Mouse (Mus musculus) heart, embryonic 15.5 days (tissue): Measurements from ENCODE around the gene Kcnj13. TPM values are rescaled to one million over a fixed set of nuclear protein-coding genes. Genes with fewer than 3 reads are reported as not detected.

Source experiments
- ATAC-seq: fragments of 200-750 bp; cut with Nextera tagmentation; replicated peaks from 2 replicates; pipeline ENCODE4 v1.8.0; 2017; ENCODE audit warnings: low read depth, moderate TSS enrichment; ENCODE audit not compliant: insufficient number of reproducible peaks, insufficient read depth, low FRiP score
- H3K27ac ChIP-seq: fragments of 300-500 bp; sonication (generic); 2 replicates; pipeline ENCODE4 v1.5.1; 2015; ENCODE audit warnings: mild to moderate bottlenecking, inconsistent platforms
- H3K27me3 ChIP-seq: fragments of 300-500 bp; sonication (generic); 2 replicates; pipeline ENCODE4 v1.6.1; 2015; ENCODE audit warnings: inconsistent platforms
- H3K36me3 ChIP-seq: fragments of 300-500 bp; sonication (generic); 2 replicates; pipeline ENCODE4 v1.6.1; 2015; ENCODE audit warnings: mild to moderate bottlenecking, inconsistent platforms
- H3K4me1 ChIP-seq: fragments of 300-500 bp; sonication (generic); replicated peaks from 2 replicates; pipeline ENCODE4 v1.6.1; 2015; ENCODE audit warnings: inconsistent platforms
- H3K4me2 ChIP-seq: fragments of 300-500 bp; sonication (generic); 2 replicates; pipeline ENCODE4 v1.6.1; 2015; ENCODE audit warnings: inconsistent platforms, mild to moderate bottlenecking, moderate library complexity
- H3K4me3 ChIP-seq: fragments of 300-500 bp; sonication (generic); 2 replicates; pipeline ENCODE4 v1.5.1; 2015; ENCODE audit warnings: mild to moderate bottlenecking, inconsistent platforms
- H3K9ac ChIP-seq: fragments of 300-500 bp; sonication (generic); 2 replicates; pipeline ENCODE4 v1.6.1; 2015; ENCODE audit warnings: mild to moderate bottlenecking, inconsistent platforms
- H3K9me3 ChIP-seq: fragments of 300-500 bp; sonication (generic); replicated peaks from 2 replicates; pipeline ENCODE4 v1.6.1; 2016; ENCODE audit warnings: inconsistent platforms
- WGBS: fragments of 180-500 bp; shearing (Covaris S2); methylation state at CpG from one replicate; pipeline ENCODE4 v1.1.7; 2015; ENCODE audit warnings: mixed read lengths; 5-methylcytosine and 5-hydroxymethylcytosine counted together
- polyA plus RNA-seq: library from polyadenylated mRNA; unstranded; fragments of >200 nt; fragmentation: Nextera tagmentation; extraction: Ambion mirVana; gene quantifications from 2 replicates; pipeline ENCODE4 v1.2.1, GENCODE M21; 2015

The Kcnj13 gene
- polyA plus RNA-seq, 1 experiment from 2014 or later: 0.35 TPM

DNA sequence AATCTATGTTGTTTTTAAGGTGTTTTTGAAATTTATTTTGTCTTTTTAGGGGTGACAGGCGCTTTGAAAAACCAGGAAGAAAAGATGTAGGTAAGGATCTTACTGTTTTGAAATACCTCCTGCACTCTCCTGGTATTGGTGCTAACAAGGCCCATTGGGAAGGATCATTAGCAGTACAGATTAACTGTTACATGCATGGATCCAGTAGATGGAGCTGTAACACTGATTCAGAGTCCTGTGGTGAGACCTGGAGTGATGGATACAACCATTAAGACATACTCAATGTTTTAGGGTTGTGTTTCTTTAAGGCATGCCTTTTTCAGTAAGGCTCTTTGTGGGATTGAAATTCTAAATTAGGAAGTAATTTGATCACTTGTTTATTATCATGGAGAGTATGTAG lies 14.6 kb downstream of the Kcnj13 start:
- Histone ChIP-seq H3K4me3 (no peak overlapping the region), H3K4me2 (no peak overlapping the region), H3K9ac (no peak overlapping the region), H3K27ac (no peak overlapping the region), H3K36me3 (peaks cover 17% of the 10 kb centered on the region), H3K27me3 (no peaks in the 10 kb centered on the region), H3K4me1 (no peaks in the 10 kb centered on the region), H3K9me3 (no peaks in the 10 kb centered on the region)
- no peak for ATAC-seq
- 91% methylated on average over 1 of the region's 1 CpGs for WGBS

DNA sequence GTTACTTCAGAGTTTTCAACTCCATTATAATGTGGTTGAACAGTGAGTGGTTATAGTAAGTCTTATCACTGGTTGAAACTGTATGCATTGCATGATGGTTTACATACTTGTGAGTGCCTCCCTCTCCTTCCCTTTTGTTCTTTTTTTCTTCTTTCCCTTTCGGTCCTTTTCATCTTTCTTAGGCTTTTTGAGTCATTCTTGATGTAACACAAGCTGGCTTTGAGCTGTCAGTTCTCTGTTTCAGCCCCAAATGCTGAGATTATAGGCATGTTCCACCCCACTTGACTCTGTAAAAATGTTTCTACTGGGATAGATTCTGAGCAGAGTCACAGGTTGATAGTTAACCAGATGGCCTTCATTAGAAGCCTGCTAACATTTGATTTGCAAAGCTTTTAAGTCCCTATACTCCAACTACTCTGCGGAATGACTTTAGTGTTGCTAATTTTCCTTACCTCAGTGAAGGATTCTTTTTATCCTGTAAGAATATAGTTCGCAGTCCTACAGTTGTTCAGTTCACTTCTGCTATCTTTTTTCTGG lies 16.4 kb downstream of the Kcnj13 start:
- 89% methylated on average over 3 of the region's 3 CpGs for WGBS
- H3K27me3 ChIP-seq: no peaks in the 10 kb centered on the region
- no peak overlapping the region for H3K9ac ChIP-seq
- no peak for ATAC-seq
- no peaks in the 10 kb centered on the region for H3K9me3 ChIP-seq
- H3K4me1 ChIP-seq: no peaks in the 10 kb centered on the region
- no peak overlapping the region for H3K27ac ChIP-seq
- no peak overlapping the region for H3K4me3 ChIP-seq
- H3K36me3 ChIP-seq: peaks cover 26% of the 10 kb centered on the region
- no peak overlapping the region for H3K4me2 ChIP-seq

DNA sequence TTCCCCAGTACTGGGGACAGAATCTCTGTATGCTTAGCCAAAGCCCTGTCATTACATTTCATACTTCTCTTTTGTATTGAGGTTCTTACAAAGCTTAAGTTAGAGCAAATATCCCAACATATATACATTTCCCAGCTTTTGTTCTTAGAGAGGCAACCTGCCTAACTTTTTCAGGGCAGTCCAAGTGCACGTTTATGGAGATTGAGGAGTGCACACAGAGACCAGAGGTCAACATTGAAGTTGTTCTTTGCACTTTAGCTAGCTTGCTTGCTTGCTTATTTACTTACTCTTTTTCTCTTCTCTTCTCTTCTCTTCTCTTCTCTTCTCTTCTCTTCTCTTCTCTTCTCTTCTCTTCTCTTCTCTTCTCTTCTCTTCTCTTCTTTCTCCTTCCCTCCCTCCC lies 34.3 kb downstream of the Kcnj13 start:
- Histone ChIP-seq H3K4me2 (no peak overlapping the region), H3K9ac (no peak overlapping the region), H3K4me1 (no peaks in the 10 kb centered on the region), H3K27me3 (no peaks in the 10 kb centered on the region), H3K9me3 (no peaks in the 10 kb centered on the region), H3K4me3 (no peak overlapping the region), H3K36me3 (peaks cover 14% of the 10 kb centered on the region), H3K27ac (no peak overlapping the region)
- 73% methylated on average over 1 of the region's 1 CpGs for WGBS
- ATAC-seq: no peak

DNA sequence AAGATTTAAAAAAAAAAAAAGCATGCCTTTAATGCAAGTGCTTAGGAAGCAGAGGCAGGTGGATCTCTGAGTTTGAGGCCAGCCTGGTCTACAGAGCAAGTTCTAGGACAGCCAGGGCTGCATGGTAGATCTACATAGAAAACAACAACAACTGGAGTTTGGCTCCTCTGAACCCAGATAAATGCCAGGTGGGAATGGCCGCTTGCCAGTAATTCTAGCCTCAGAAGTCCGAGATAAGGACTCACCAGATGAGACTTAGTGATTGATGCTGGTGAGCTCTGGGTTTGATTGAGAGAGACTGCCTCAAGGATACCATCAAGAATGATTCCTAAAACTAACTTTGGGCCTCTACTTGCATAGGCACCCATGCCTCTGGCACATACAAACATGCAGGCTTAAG lies 44.0 kb downstream of the Kcnj13 start:
- 68% methylated on average over 2 of the region's 2 CpGs for WGBS

More for the DNA sequence above, 44.0 kb downstream of the Kcnj13 start:
- no peaks in the 10 kb centered on the region for H3K27me3 ChIP-seq
- H3K4me2 ChIP-seq: no peak overlapping the region
- no peak overlapping the region for H3K27ac ChIP-seq
- ATAC-seq: no peak
- H3K4me1 ChIP-seq: no peaks in the 10 kb centered on the region
- no peak overlapping the region for H3K4me3 ChIP-seq
- no peaks in the 10 kb centered on the region for H3K9me3 ChIP-seq
- peaks cover 12% of the 10 kb centered on the region for H3K36me3 ChIP-seq
- H3K9ac ChIP-seq: no peak overlapping the region

Other genes with a start within 250 kb of the Kcnj13 start
- gene Ecel1, start 238.2 kb downstream of the Kcnj13 start, polyA plus RNA-seq: 0.83 and 5.1 TPM in 2 replicates
- 0.05 and 0.08 TPM in 2 replicates for gene Prss56, start 211.4 kb downstream of the Kcnj13 start, polyA plus RNA-seq
- gene Chrnd, start 204.1 kb downstream of the Kcnj13 start, polyA plus RNA-seq: not detected in 2 replicates
- gene Chrng, start 190.1 kb downstream of the Kcnj13 start, polyA plus RNA-seq: 1.1 and 1.4 TPM in 2 replicates
- gene Eif4e2, start 180.8 kb downstream of the Kcnj13 start, polyA plus RNA-seq: 99.0 and 106 TPM in 2 replicates
- 0.23 and 1.6 TPM in 2 replicates for gene Efhd1, start 130.4 kb downstream of the Kcnj13 start, polyA plus RNA-seq
- 30.8 and 34.9 TPM in 2 replicates for gene Gigyf2, start 67.7 kb downstream of the Kcnj13 start, polyA plus RNA-seq
- 1.1 TPM in 1 of 2 replicates, not detected in the other for gene Snorc, start 75.5 kb upstream of the Kcnj13 start, polyA plus RNA-seq
- gene Neu2, start 115.2 kb upstream of the Kcnj13 start, polyA plus RNA-seq: 0.53 and 2.3 TPM in 2 replicates
- 0.34 and 1.0 TPM in 2 replicates for gene Ngef, start 179.1 kb upstream of the Kcnj13 start, polyA plus RNA-seq
- gene Inpp5d, start 225.6 kb upstream of the Kcnj13 start, polyA plus RNA-seq: 4.4 and 11.5 TPM in 2 replicates